Mouse (Mus musculus) A20 (cell line): Measurements from ENCODE around the gene Prss33.

Source experiments
- DNase-seq: peaks from one replicate; pipeline ENCODE4 v3.0.0-alpha.2; 2011; ENCODE audit warnings: low read depth, low spot score

Prss33 gene

GRCm38 (mm10) chr17:23828271-23829001, 7.4 kb downstream of the Prss33 start:
- peak; percentile 79 for DNase-seq

- no peak for DNase-seq
These were observed 10.3 kb downstream of the Prss33 start for GRCm38 (mm10) chr17:23825591-23825990.

GRCm38 (mm10) chr17:23823614-23824013, 12.2 kb downstream of the Prss33 start:
- DNase-seq: no peak

GRCm38 (mm10) chr17:23823018-23823417, 12.8 kb downstream of the Prss33 start:
- no peak for DNase-seq

GRCm38 (mm10) chr17:23822094-23822493, 13.8 kb downstream of the Prss33 start:
- no peak for DNase-seq

- DNase-seq: no peak
These were observed 15.1 kb downstream of the Prss33 start for GRCm38 (mm10) chr17:23820731-23821130.

- no peak for DNase-seq
These were observed 16.6 kb downstream of the Prss33 start for GRCm38 (mm10) chr17:23819235-23819634.

- DNase-seq: no peak
These were observed 17.3 kb downstream of the Prss33 start for GRCm38 (mm10) chr17:23818579-23818978.

GRCm38 (mm10) chr17:23815641-23816040, 20.2 kb downstream of the Prss33 start:
- DNase-seq: no peak

GRCm38 (mm10) chr17:23807918-23808317, 27.9 kb downstream of the Prss33 start:
- no peak for DNase-seq

- no peak for DNase-seq
These were observed 29.0 kb downstream of the Prss33 start for GRCm38 (mm10) chr17:23806867-23807266.

GRCm38 (mm10) chr17:23804426-23805085, 31.3 kb downstream of the Prss33 start:
- peak; percentile 65 for DNase-seq

GRCm38 (mm10) chr17:23803366-23804041, 32.4 kb downstream of the Prss33 start:
- peak; percentile 88 for DNase-seq

GRCm38 (mm10) chr17:23802746-23803365, 33.0 kb downstream of the Prss33 start:
- DNase-seq: peak; percentile 99

GRCm38 (mm10) chr17:23801627-23802026, 34.2 kb downstream of the Prss33 start:
- no peak for DNase-seq

GRCm38 (mm10) chr17:23797316-23797715, 38.5 kb downstream of the Prss33 start:
- no peak for DNase-seq

- DNase-seq: no peak
These were observed 40.5 kb downstream of the Prss33 start for GRCm38 (mm10) chr17:23795323-23795722.

- DNase-seq: no peak
These were observed 44.8 kb downstream of the Prss33 start for GRCm38 (mm10) chr17:23791079-23791357.

GRCm38 (mm10) chr17:23790269-23791078, 45.4 kb downstream of the Prss33 start, which contains the start of gene Srrm2:
Srrm2 (plus strand) TSS chr17:23790532.
- no peak for DNase-seq

- no peak for DNase-seq
These were observed 46.0 kb downstream of the Prss33 start for GRCm38 (mm10) chr17:23789749-23790268.

GRCm38 (mm10) chr17:23788973-23789372, 46.9 kb downstream of the Prss33 start:
- no peak for DNase-seq
